Comparison of ENCODE assay signal across 8 mouse cellular contexts in the genomic region with DNA sequence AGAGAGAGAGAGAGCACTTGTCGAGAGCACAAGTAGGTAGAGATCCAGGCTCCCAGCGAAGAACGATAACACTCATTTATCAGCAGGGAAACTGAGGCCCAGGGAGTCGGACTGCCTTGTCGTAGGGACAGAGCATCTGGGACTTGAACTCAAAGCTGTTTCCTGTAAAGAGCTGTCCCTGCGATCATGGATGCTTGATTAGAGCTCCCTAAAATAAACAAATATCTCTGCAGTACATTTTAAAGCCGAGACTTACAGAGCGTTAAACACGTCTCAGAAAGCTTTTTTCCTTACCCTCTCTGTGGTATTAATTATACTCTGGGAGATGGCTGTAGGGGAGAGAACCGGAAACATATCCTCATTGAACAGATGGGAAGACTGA. TPM values are rescaled to one million over a fixed set of nuclear protein-coding genes. Genes with fewer than 3 reads are reported as not detected.
DNase-seq lines count a peak whose midpoint lies in the region; ATAC-seq and TF ChIP-seq lines count a peak whose summit lies in the region.

No protein-coding gene starts in this region.

- WGBS in kidney, postnatal 0 days = 19% methylated on average over 10 of the region's 10 CpGs
- 47% methylated on average over 10 of the region's 10 CpGs for WGBS in hindbrain, embryonic 14.5 days
- 54% methylated on average over 10 of the region's 10 CpGs for WGBS in midbrain, embryonic 16.5 days

- peak; percentile 34 for DNase-seq in kidney, postnatal 0 days (ENCODE audit: low spot score)
- no peak for DNase-seq in kidney, adult 18-20 months
- DNase-seq in hindbrain, embryonic 14.5 days (ENCODE audit: low spot score) = no peak
- DNase-seq in layer of hippocampus, adult 9-11 months = no peak
- DNase-seq in urinary bladder, adult 2 months (ENCODE audit: low spot score) = no peak
- no peak for DNase-seq in left cerebral cortex, adult 18-20 months (ENCODE audit: low spot score in 2 of 2)

- H3K4me1 ChIP-seq in kidney, postnatal 0 days (replicated peaks; ENCODE audit: insufficient read depth, low read length) = peaks cover 11% of the 10 kb centered on the region; the same call in 1 of the 2 replicates
- H3K4me1 ChIP-seq in brown adipose tissue, adult 24 weeks (ENCODE audit: control insufficient read depth, insufficient read depth, insufficient read length, low read length) = no peaks in the 10 kb centered on the region
- H3K4me1 ChIP-seq in hindbrain, embryonic 14.5 days (replicated peaks; ENCODE audit: control insufficient read depth, insufficient read depth, low read length) = peaks cover 23% of the 10 kb centered on the region
- peaks cover 29% of the 10 kb centered on the region for H3K4me1 ChIP-seq in midbrain, embryonic 16.5 days (ENCODE audit: control insufficient read depth, insufficient read depth, low read length)

- H3K27ac ChIP-seq in kidney, postnatal 0 days = peak overlapping the region; percentile 92
- H3K27ac ChIP-seq in brown adipose tissue, adult 24 weeks (replicated peaks; ENCODE audit: low read depth, low read length) = peak overlapping the region; percentile 91
- H3K27ac ChIP-seq in hindbrain, embryonic 14.5 days = no peak overlapping the region; the same call in 1 of the 2 replicates
- H3K27ac ChIP-seq in midbrain, embryonic 16.5 days (ENCODE audit: low read length) = no peak overlapping the region

- H3K9me3 ChIP-seq in kidney, postnatal 0 days (replicated peaks; ENCODE audit: low read length) = no peaks in the 10 kb centered on the region
- H3K9me3 ChIP-seq in hindbrain, embryonic 14.5 days (ENCODE audit: control insufficient read depth, low read length) = no peaks in the 10 kb centered on the region
- H3K9me3 ChIP-seq in midbrain, embryonic 16.5 days (replicated peaks; ENCODE audit: control insufficient read depth, low read length, poor library complexity, severe bottlenecking) = no peaks in the 10 kb centered on the region

- no peaks in the 10 kb centered on the region for H3K36me3 ChIP-seq in kidney, postnatal 0 days (ENCODE audit: insufficient read depth, low read length)
- H3K36me3 ChIP-seq in hindbrain, embryonic 14.5 days (replicated peaks; ENCODE audit: control insufficient read depth, insufficient read depth) = no peaks in the 10 kb centered on the region
- no peaks in the 10 kb centered on the region; the same call in 1 of the 2 replicates for H3K36me3 ChIP-seq in midbrain, embryonic 16.5 days (ENCODE audit: control insufficient read depth, insufficient read depth, low read length)

- ATAC-seq in kidney, postnatal 0 days (replicated peaks; ENCODE audit: low FRiP score, low read depth) = no peak
- no peak for ATAC-seq in hindbrain, embryonic 14.5 days (ENCODE audit: low FRiP score)
- ATAC-seq in midbrain, embryonic 16.5 days = no peak

- H3K4me2 ChIP-seq in kidney, postnatal 0 days (ENCODE audit: low read length) = peak overlapping the region; percentile 74
- H3K4me2 ChIP-seq in hindbrain, embryonic 14.5 days (replicated peaks) = peak overlapping the region; percentile 86
- peak overlapping the region; percentile 88 for H3K4me2 ChIP-seq in midbrain, embryonic 16.5 days (ENCODE audit: low read length)

- no peak for TF ChIP-seq CTCF in kidney, postnatal 0 days (IDR thresholded peaks at IDR 0.05; ENCODE audit: low read depth)

- H3K9ac ChIP-seq in kidney, postnatal 0 days (ENCODE audit: low read depth, low read length) = peak overlapping the region; percentile 77
- H3K9ac ChIP-seq in hindbrain, embryonic 14.5 days = no peak overlapping the region
- H3K9ac ChIP-seq in midbrain, embryonic 16.5 days (ENCODE audit: low read depth, low read length) = peak overlapping the region; percentile 82; the same call in 1 of the 2 replicates

- no peaks in the 10 kb centered on the region for H3K27me3 ChIP-seq in kidney, postnatal 0 days (ENCODE audit: insufficient read depth, low read length)
- H3K27me3 ChIP-seq in hindbrain, embryonic 14.5 days (ENCODE audit: control insufficient read depth, insufficient read depth, low read length) = no peaks in the 10 kb centered on the region
- H3K27me3 ChIP-seq in midbrain, embryonic 16.5 days (ENCODE audit: control insufficient read depth, insufficient read depth, low read depth, low read length) = no peaks in the 10 kb centered on the region

- peak overlapping the region; percentile 77 for H3K4me3 ChIP-seq in kidney, postnatal 0 days (replicated peaks; ENCODE audit: low read depth, low read length)
- H3K4me3 ChIP-seq in brown adipose tissue, adult 24 weeks (ENCODE audit: insufficient read depth, low read depth, low read length) = peak overlapping the region; percentile 86
- H3K4me3 ChIP-seq in hindbrain, embryonic 14.5 days (replicated peaks; ENCODE audit: low read length) = peak overlapping the region; percentile 56
- peak overlapping the region; percentile 59 for H3K4me3 ChIP-seq in midbrain, embryonic 16.5 days (ENCODE audit: low read depth, low read length)

RNA-seq across cellular contexts. Expression of a gene that starts 0.7 kb away (rescaled TPM):
- 63.6 and 66.1 TPM in 2 replicates for polyA plus RNA-seq in kidney, postnatal 0 days (2015; fragmentation: Nextera tagmentation; extraction: Ambion mirVana)
- polyA plus RNA-seq in brown adipose tissue, adult 24 weeks (2012; ENCODE audit: insufficient read depth, insufficient read length, missing spikeins) = 26.1 and 28.4 TPM in 2 replicates
- polyA plus RNA-seq in hindbrain, embryonic 14.5 days (2014; fragmentation: Nextera tagmentation; extraction: Ambion mirVana) = 58.4 and 58.6 TPM in 2 replicates
- 52.2 and 53.0 TPM in 2 replicates for polyA plus RNA-seq in midbrain, embryonic 16.5 days (2015; fragmentation: Nextera tagmentation; extraction: Ambion mirVana)
- polyA plus RNA-seq in urinary bladder, adult 2 months (2012; rRNA removed) = 174 and 180 TPM in 2 replicates
- 10 to 100 TPM; 57.1 to 74.1 TPM for total RNA-seq in left cerebral cortex, adult 18-20 months (2021)

RNA-seq across cellular contexts. Expression of a gene that starts 6.3 kb away (rescaled TPM):
- polyA plus RNA-seq in kidney, postnatal 0 days (2015; fragmentation: Nextera tagmentation; extraction: Ambion mirVana) = 1.7 and 2.7 TPM in 2 replicates
- 0.71 and 0.96 TPM in 2 replicates for polyA plus RNA-seq in brown adipose tissue, adult 24 weeks (2012; ENCODE audit: insufficient read depth, insufficient read length, missing spikeins)
- polyA plus RNA-seq in hindbrain, embryonic 14.5 days (2014; fragmentation: Nextera tagmentation; extraction: Ambion mirVana) = 0.13 and 0.33 TPM in 2 replicates
- 0.29 and 0.47 TPM in 2 replicates for polyA plus RNA-seq in midbrain, embryonic 16.5 days (2015; fragmentation: Nextera tagmentation; extraction: Ambion mirVana)
- 0.65 and 0.74 TPM in 2 replicates for polyA plus RNA-seq in urinary bladder, adult 2 months (2012; rRNA removed)
- under 1 TPM; 0.30 to 0.77 TPM for total RNA-seq in left cerebral cortex, adult 18-20 months (2021)

RNA-seq across cellular contexts. Expression of a gene that starts 19.3 kb away (rescaled TPM):
- polyA plus RNA-seq in kidney, postnatal 0 days (2015; fragmentation: Nextera tagmentation; extraction: Ambion mirVana) = 2,933 and 3,330 TPM in 2 replicates
- polyA plus RNA-seq in brown adipose tissue, adult 24 weeks (2012; ENCODE audit: insufficient read depth, insufficient read length, missing spikeins) = 1,002 and 1,046 TPM in 2 replicates
- 1,197 and 1,586 TPM in 2 replicates for polyA plus RNA-seq in hindbrain, embryonic 14.5 days (2014; fragmentation: Nextera tagmentation; extraction: Ambion mirVana)
- polyA plus RNA-seq in midbrain, embryonic 16.5 days (2015; fragmentation: Nextera tagmentation; extraction: Ambion mirVana) = 968 and 1,058 TPM in 2 replicates
- 1,077 and 1,084 TPM in 2 replicates for polyA plus RNA-seq in urinary bladder, adult 2 months (2012; rRNA removed)
- 100 to 1,000 TPM; 511 to 584 TPM for total RNA-seq in left cerebral cortex, adult 18-20 months (2021)

RNA-seq across cellular contexts. Expression of a gene that starts 33.6 kb away (rescaled TPM):
- polyA plus RNA-seq in kidney, postnatal 0 days (2015; fragmentation: Nextera tagmentation; extraction: Ambion mirVana) = 0.12 and 0.19 TPM in 2 replicates
- not detected in 2 replicates for polyA plus RNA-seq in brown adipose tissue, adult 24 weeks (2012; ENCODE audit: insufficient read depth, insufficient read length, missing spikeins)
- 0.16 and 0.17 TPM in 2 replicates for polyA plus RNA-seq in hindbrain, embryonic 14.5 days (2014; fragmentation: Nextera tagmentation; extraction: Ambion mirVana)
- polyA plus RNA-seq in midbrain, embryonic 16.5 days (2015; fragmentation: Nextera tagmentation; extraction: Ambion mirVana) = 0.25 TPM in 1 of 2 replicates, not detected in the other
- not detected in 2 replicates for polyA plus RNA-seq in urinary bladder, adult 2 months (2012; rRNA removed)
- total RNA-seq in left cerebral cortex, adult 18-20 months (2021) = not detected

RNA-seq across cellular contexts. Expression of a gene that starts 33.7 kb away (rescaled TPM):
- polyA plus RNA-seq in kidney, postnatal 0 days (2015; fragmentation: Nextera tagmentation; extraction: Ambion mirVana) = not detected in 2 replicates
- not detected in 2 replicates for polyA plus RNA-seq in brown adipose tissue, adult 24 weeks (2012; ENCODE audit: insufficient read depth, insufficient read length, missing spikeins)
- 0.27 TPM in 1 of 2 replicates, not detected in the other for polyA plus RNA-seq in hindbrain, embryonic 14.5 days (2014; fragmentation: Nextera tagmentation; extraction: Ambion mirVana)
- 0.26 TPM in 1 of 2 replicates, not detected in the other for polyA plus RNA-seq in midbrain, embryonic 16.5 days (2015; fragmentation: Nextera tagmentation; extraction: Ambion mirVana)
- not detected in 2 replicates for polyA plus RNA-seq in urinary bladder, adult 2 months (2012; rRNA removed)
- total RNA-seq in left cerebral cortex, adult 18-20 months (2021) = not detected

Comparison
In these comparisons a context has a peak if more than half of its experiments do, and no peak if none do; other contexts are left out.
1. H3K27ac ChIP-seq: peak in kidney, postnatal 0 days (single experiment) and brown adipose tissue, adult 24 weeks (single experiment); none in hindbrain, embryonic 14.5 days (single experiment) and midbrain, embryonic 16.5 days (single experiment).
2. Peak in every context shown above with its lines, with median percentiles within 50 percentile points of each other: H3K4me2 ChIP-seq and H3K4me3 ChIP-seq.